Mouse (Mus musculus) liver, adult 2 months (tissue): ENCODE results near the gene Prkrip1.

Experiments used
- CTCF ChIP-seq: fragments of 200-500 bp; IDR thresholded peaks from 2 replicates; pipeline ENCODE4 v1.5.1; 2011; ENCODE audit warnings: low read depth, low read length, control low read depth
- POLR2A ChIP-seq: fragments of 200-500 bp; IDR thresholded peaks from 2 replicates; pipeline ENCODE4 v1.6.1; 2011; ENCODE audit warnings: low read length, control low read depth; ENCODE audit not compliant: insufficient read depth; ENCODE audit errors: extremely low read depth

GRCm38 (mm10) chr5:136165246-136165645 is 33.5 kb downstream of the Prkrip1 start:
- TF ChIP-seq POLR2A (no peak), CTCF (no peak)
